10 mouse cellular contexts compared by ENCODE assay signal in the genomic region with DNA sequence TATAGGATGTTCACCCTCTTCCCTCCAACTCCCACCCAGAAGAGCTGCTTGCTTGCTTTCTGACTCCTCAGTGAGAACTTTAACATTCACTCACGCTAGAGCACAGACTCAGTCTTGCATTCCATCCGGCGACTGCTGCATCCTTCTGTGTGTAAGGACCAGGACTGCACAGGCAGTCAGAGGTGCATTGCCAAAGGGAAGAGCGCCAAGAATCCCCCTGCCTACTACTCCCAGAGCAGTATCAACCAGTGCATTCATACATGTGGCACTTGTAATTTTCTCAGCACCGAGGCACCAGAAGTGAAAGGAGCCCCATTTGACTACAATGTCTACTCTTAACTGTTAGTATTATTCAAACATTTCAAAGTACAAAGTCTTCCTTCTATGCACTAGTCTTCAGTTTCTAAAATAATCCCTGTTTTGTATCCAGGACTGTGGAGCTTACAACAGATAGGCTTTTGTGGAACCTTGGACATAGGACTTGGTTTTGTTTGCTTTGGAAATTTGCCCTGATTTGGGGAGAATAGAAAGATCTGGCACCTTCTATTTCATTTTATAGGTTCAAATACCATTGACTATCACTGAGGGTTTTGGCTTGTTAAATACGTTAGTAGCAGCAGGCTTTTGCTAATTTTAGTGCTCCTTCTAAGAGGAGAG.
DNase-seq lines count a peak whose midpoint lies in the region; ATAC-seq and TF ChIP-seq lines count a peak whose summit lies in the region.
"Had no signal": no experiment of that assay in that cellular context is flagged by ENCODE, and none has a peak within 500 bp of the region (broad histone marks: within the 10 kb centered on the region; RNA-seq: fewer than 3 reads in every experiment).

No protein-coding gene starts in this region.

- DNase-seq in hindbrain, embryonic 10.5 days (ENCODE audit: low spot score), result no peak
- no peak for DNase-seq in neural tube, embryonic 10.5 days (ENCODE audit: extremely low spot score, low spot score)
- DNase-seq in forebrain, postnatal 0 days, result peak; percentile 36
- DNase-seq in liver, postnatal 0 days, result no peak
- no peak for DNase-seq in embryo, embryonic 9.5 days (ENCODE audit: extremely low spot score)
- no peak for DNase-seq in layer of hippocampus, postnatal 36 days

- TF ChIP-seq CTCF in forebrain, postnatal 0 days (IDR thresholded peaks at IDR 0.05; ENCODE audit: low read depth), result no peak
- no peak for TF ChIP-seq CTCF in liver, postnatal 0 days (IDR thresholded peaks at IDR 0.05; ENCODE audit: low read depth)

- peak overlapping the region; percentile 58; the same call in 1 of the 2 replicates for H3K27ac ChIP-seq in hindbrain, embryonic 13.5 days
- H3K27ac ChIP-seq in hindbrain, embryonic 10.5 days, result no peak overlapping the region
- H3K27ac ChIP-seq in neural tube, embryonic 13.5 days (replicated peaks), result 0 out of 2 replicates have a peak overlapping the region, but pooled peaks have one; percentile 24
- 0 out of 2 replicates have a peak overlapping the region, but pooled peaks have one; percentile 35 for H3K27ac ChIP-seq in forebrain, postnatal 0 days (ENCODE audit: low read depth, low read length)
- H3K27ac ChIP-seq in liver, postnatal 0 days (ENCODE audit: low read depth), result peak overlapping the region; percentile 84
- H3K27ac ChIP-seq: neural tube, embryonic 12.5 days had no signal

- H3K36me3 ChIP-seq in hindbrain, embryonic 13.5 days, result peaks cover 19% of the 10 kb centered on the region
- H3K36me3 ChIP-seq in hindbrain, embryonic 10.5 days, result peaks cover 25% of the 10 kb centered on the region
- H3K36me3 ChIP-seq in neural tube, embryonic 13.5 days, result peaks cover 25% of the 10 kb centered on the region
- peaks cover 20% of the 10 kb centered on the region for H3K36me3 ChIP-seq in forebrain, postnatal 0 days (ENCODE audit: insufficient read depth)
- peaks cover 9% of the 10 kb centered on the region for H3K36me3 ChIP-seq in liver, postnatal 0 days (replicated peaks; ENCODE audit: insufficient read depth, low read length)

- TF ChIP-seq EP300 in liver, postnatal 0 days (IDR thresholded peaks at IDR 0.05; ENCODE audit: low read depth), result peak; percentile 56; the same call in 1 of the 2 replicates

- whole genome bisulfite sequencing in hindbrain, embryonic 13.5 days, result 76% methylated on average over 6 of the region's 6 CpGs
- WGBS in hindbrain, embryonic 10.5 days, result 91% methylated on average over 6 of the region's 6 CpGs
- 75% methylated on average over 6 of the region's 6 CpGs for WGBS in neural tube, embryonic 13.5 days
- 39% methylated on average over 6 of the region's 6 CpGs for WGBS in forebrain, postnatal 0 days
- 73% methylated on average over 6 of the region's 6 CpGs for WGBS in liver, postnatal 0 days (ENCODE audit: insufficient replicate concordance)

- H3K4me1 ChIP-seq in hindbrain, embryonic 13.5 days (replicated peaks), result peaks cover 33% of the 10 kb centered on the region
- H3K4me1 ChIP-seq in hindbrain, embryonic 10.5 days (replicated peaks), result peaks cover 19% of the 10 kb centered on the region
- peaks cover 15% of the 10 kb centered on the region for H3K4me1 ChIP-seq in neural tube, embryonic 13.5 days (replicated peaks)
- H3K4me1 ChIP-seq in forebrain, postnatal 0 days (ENCODE audit: insufficient read depth), result 0 out of 2 replicates have a peak, but pooled peaks cover 2% of the 10 kb centered on the region
- peaks cover 71% of the 10 kb centered on the region for H3K4me1 ChIP-seq in liver, postnatal 0 days (ENCODE audit: insufficient read depth)
- H3K4me1 ChIP-seq: neural tube, embryonic 12.5 days had no signal

- no peaks in the 10 kb centered on the region for H3K9me3 ChIP-seq in hindbrain, embryonic 13.5 days
- H3K9me3 ChIP-seq in hindbrain, embryonic 10.5 days, result no peaks in the 10 kb centered on the region
- no peaks in the 10 kb centered on the region for H3K9me3 ChIP-seq in neural tube, embryonic 13.5 days
- no peaks in the 10 kb centered on the region for H3K9me3 ChIP-seq in forebrain, postnatal 0 days (ENCODE audit: low read length)
- no peaks in the 10 kb centered on the region for H3K9me3 ChIP-seq in liver, postnatal 0 days (ENCODE audit: low read length)
- H3K9me3 ChIP-seq: neural tube, embryonic 12.5 days had no signal

- H3K4me2 ChIP-seq in hindbrain, embryonic 13.5 days, result no peak overlapping the region
- H3K4me2 ChIP-seq in neural tube, embryonic 13.5 days, result no peak overlapping the region
- no peak overlapping the region for H3K4me2 ChIP-seq in forebrain, postnatal 0 days (ENCODE audit: low read depth)
- H3K4me2 ChIP-seq in liver, postnatal 0 days (ENCODE audit: low read depth, low read length), result peak overlapping the region; percentile 53
- H3K4me2 ChIP-seq: neural tube, embryonic 12.5 days had no signal

- no peak for ATAC-seq in hindbrain, embryonic 13.5 days (ENCODE audit: low FRiP score)
- ATAC-seq in neural tube, embryonic 13.5 days (ENCODE audit: low read depth), result no peak
- peak; percentile 67 for ATAC-seq in forebrain, postnatal 0 days
- ATAC-seq in liver, postnatal 0 days, result peak; percentile 7; the same call in 1 of the 2 replicates
- ATAC-seq: inflammation-experienced regulatory T-cells, adult 6 months had no signal

- H3K4me3 ChIP-seq in hindbrain, embryonic 13.5 days, result no peak overlapping the region
- no peak overlapping the region for H3K4me3 ChIP-seq in hindbrain, embryonic 10.5 days
- H3K4me3 ChIP-seq in neural tube, embryonic 13.5 days, result no peak overlapping the region
- no peak overlapping the region for H3K4me3 ChIP-seq in forebrain, postnatal 0 days (ENCODE audit: low read depth, low read length)
- no peak overlapping the region for H3K4me3 ChIP-seq in liver, postnatal 0 days (ENCODE audit: low read depth, low read length)
- H3K4me3 ChIP-seq: neural tube, embryonic 12.5 days had no signal

- H3K9ac ChIP-seq in hindbrain, embryonic 13.5 days, result no peak overlapping the region
- H3K9ac ChIP-seq in neural tube, embryonic 13.5 days, result no peak overlapping the region
- H3K9ac ChIP-seq in forebrain, postnatal 0 days, result no peak overlapping the region
- no peak overlapping the region; the same call in 1 of the 2 replicates for H3K9ac ChIP-seq in liver, postnatal 0 days (replicated peaks)
- H3K9ac ChIP-seq: neural tube, embryonic 12.5 days had no signal

- no peaks in the 10 kb centered on the region for H3K27me3 ChIP-seq in hindbrain, embryonic 13.5 days
- H3K27me3 ChIP-seq in hindbrain, embryonic 10.5 days (ENCODE audit: insufficient read depth, poor library complexity, severe bottlenecking), result no peaks in the 10 kb centered on the region
- no peaks in the 10 kb centered on the region for H3K27me3 ChIP-seq in neural tube, embryonic 13.5 days
- no peaks in the 10 kb centered on the region for H3K27me3 ChIP-seq in forebrain, postnatal 0 days (ENCODE audit: insufficient read depth, low read length)
- no peaks in the 10 kb centered on the region for H3K27me3 ChIP-seq in liver, postnatal 0 days (ENCODE audit: insufficient read depth, low read length)
- H3K27me3 ChIP-seq: neural tube, embryonic 12.5 days had no signal

Comparison
In these comparisons a context has a peak if more than half of its experiments do, and no peak if none do; other contexts are left out.
1. ATAC-seq: peak in forebrain, postnatal 0 days (single experiment) and liver, postnatal 0 days (single experiment); none in hindbrain, embryonic 13.5 days (single experiment) and neural tube, embryonic 13.5 days (single experiment).